Mouse (Mus musculus): Measurements from ENCODE around the gene Eea1. TPM values are rescaled to one million over a fixed set of nuclear protein-coding genes. Genes with fewer than 3 reads are reported as not detected.
"Not testable (repeated sequence)": the region's sequence is repeated elsewhere in the genome, so short reads cannot be mapped to it uniquely, and the experiment has no call there.

Eea1 gene
- polyA plus RNA-seq, 1 experiment: 2.8 TPM

DNA sequence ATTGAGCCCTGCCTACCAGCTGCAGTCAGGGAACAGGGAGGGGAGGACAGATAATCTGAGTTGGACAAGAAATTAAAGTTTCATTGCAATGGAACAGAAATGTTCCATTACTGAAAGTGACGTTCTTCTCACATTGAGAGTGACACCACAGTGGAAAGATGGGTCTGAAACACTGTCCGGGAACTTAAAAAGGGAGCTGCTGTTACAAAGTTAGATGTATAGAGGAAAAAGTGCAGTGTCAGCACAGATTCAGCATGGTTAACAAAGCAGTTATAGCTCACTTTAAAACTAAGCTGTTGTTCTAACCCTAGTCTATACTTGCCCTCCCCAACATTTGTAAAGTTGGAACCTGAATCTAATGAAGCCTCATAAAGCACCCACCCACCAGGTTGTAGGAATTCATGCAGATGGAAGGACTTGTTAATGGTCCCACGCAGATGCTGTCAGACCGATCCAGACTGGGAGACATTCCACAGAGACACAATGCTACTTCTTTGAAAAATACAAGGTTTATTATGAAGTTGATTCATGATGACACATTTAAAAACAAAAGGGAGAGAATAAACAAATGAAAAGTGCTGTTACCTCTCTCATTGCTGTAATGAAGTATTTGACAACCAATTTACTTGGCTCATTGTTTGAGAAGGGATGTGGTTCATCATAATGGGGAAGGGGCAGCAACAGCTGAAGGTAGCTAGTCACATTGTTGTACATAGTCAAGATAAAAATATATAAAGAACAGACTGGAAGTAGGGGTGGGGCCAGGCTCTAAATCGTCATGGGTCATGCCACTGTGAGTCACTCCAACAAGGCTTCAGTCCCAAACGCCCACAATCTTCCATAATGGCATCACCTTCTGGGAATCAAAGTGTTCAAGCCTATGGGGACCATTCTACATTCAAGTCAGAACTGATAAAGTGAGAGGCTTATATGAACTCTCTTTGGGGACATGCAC is 16.9 kb upstream of the Eea1 start:
- Histone ChIP-seq H3K36me3 (ENCODE audit: control insufficient read depth, insufficient read depth, low read length) (no peaks in the 10 kb centered on the region), H3K27me3 (ENCODE audit: control insufficient read depth, insufficient read depth, low read length) (no peaks in the 10 kb centered on the region), H3K27ac (ENCODE audit: insufficient read depth, low read depth, low read length) (no peak overlapping the region), H3K4me3 (ENCODE audit: low read depth, low read length) (no peak overlapping the region), H3K4me1 (ENCODE audit: control insufficient read depth, insufficient read depth, insufficient read length, low read length) (no peaks in the 10 kb centered on the region)
- TF ChIP-seq CTCF (IDR thresholded peaks at IDR 0.05; ENCODE audit: extremely low read depth, insufficient read length, insufficient replicate concordance, low read depth, low read length) (no peak), POLR2A (IDR thresholded peaks at IDR 0.05; ENCODE audit: low read depth, low read length) (no peak)
- 75% methylated on average over 6 of the region's 6 CpGs for WGBS

DNA sequence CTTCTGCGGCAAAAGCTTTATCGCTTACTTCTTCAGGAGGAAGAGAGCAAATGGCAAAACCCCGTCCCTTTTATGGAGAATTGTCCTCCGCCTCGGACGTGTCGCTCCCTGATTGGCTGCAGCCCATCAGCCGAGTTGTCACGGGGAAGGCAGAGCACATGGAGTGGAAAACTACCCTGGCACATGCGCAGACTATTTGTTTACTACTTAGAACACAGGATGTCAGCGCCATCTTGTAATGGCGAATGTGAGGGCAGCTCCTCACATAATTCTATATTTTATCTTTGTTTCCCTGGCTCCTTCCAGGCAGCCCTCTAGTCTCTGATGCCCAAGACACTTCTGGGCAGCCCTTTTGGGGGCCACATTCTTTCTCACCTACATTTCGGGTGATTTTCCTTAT is 6.8 kb upstream of the Eea1 start:
- not testable (repeated sequence) for H3K4me3 ChIP-seq (ENCODE audit: low read depth, low read length); H3K27ac ChIP-seq (ENCODE audit: insufficient read depth, low read depth, low read length); H3K4me1 ChIP-seq (ENCODE audit: control insufficient read depth, insufficient read depth, insufficient read length, low read length); H3K36me3 ChIP-seq (ENCODE audit: control insufficient read depth, insufficient read depth, low read length); H3K27me3 ChIP-seq (ENCODE audit: control insufficient read depth, insufficient read depth, low read length)
- 93% methylated on average over 13 of the region's 13 CpGs for WGBS

DNA sequence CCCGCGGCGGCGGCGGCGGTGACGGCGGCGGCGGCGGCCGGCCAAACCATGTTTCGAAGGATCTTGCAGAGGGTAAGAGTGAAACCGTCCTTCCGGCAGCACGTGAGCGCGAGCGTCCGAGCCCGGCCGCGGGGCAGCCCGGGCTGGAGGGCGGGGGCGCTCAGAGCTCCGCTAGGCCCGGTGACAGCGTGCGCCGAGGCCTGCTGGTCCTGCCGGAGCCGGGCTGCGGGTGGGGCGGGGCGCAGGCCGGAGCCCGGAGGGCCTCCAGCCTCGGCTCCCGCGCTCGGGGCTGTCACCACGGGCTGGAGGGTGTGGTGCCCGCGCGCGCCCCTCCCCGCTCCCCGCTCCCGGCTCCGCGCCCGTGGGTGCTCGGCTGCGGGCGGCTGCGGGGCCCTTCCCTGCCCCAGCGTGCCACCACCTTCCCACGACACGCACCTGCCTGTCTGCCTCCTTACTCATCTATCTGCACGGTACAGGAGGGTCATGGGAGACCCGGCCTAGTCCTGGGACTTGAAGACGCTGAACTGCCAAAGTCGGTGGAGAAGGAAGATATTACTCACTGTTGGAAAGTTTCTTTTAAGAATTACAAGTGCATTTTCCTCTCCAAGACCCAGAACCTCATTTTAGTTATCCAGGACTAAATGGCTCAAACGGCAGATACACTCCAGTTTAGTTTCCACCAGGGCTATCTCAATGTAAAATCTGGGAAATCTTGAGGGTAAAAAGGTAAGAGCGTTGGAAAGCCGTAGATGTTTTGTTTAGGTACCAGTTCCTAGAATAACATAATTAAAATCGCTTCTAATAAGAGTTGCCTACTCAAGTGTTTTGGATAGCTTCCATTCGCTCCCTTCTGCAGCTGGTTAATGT is 684 bp downstream of the Eea1 start:
- Histone ChIP-seq H3K27ac (ENCODE audit: insufficient read depth, low read depth, low read length) (peak overlapping the region; percentile 11; the same call in 1 of the 2 replicates), H3K4me3 (ENCODE audit: low read depth, low read length) (peak overlapping the region; percentile 82), H3K27me3 (ENCODE audit: control insufficient read depth, insufficient read depth, low read length) (no peaks in the 10 kb centered on the region), H3K4me1 (ENCODE audit: control insufficient read depth, insufficient read depth, insufficient read length, low read length) (no peaks in the 10 kb centered on the region), H3K36me3 (ENCODE audit: control insufficient read depth, insufficient read depth, low read length) (no peaks in the 10 kb centered on the region)
- TF ChIP-seq CTCF (IDR thresholded peaks at IDR 0.05; ENCODE audit: extremely low read depth, insufficient read length, insufficient replicate concordance, low read depth, low read length) (no peak), POLR2A (IDR thresholded peaks at IDR 0.05; ENCODE audit: low read depth, low read length) (no peak)
- 3% methylated on average over 66 of the region's 69 CpGs for WGBS

DNA sequence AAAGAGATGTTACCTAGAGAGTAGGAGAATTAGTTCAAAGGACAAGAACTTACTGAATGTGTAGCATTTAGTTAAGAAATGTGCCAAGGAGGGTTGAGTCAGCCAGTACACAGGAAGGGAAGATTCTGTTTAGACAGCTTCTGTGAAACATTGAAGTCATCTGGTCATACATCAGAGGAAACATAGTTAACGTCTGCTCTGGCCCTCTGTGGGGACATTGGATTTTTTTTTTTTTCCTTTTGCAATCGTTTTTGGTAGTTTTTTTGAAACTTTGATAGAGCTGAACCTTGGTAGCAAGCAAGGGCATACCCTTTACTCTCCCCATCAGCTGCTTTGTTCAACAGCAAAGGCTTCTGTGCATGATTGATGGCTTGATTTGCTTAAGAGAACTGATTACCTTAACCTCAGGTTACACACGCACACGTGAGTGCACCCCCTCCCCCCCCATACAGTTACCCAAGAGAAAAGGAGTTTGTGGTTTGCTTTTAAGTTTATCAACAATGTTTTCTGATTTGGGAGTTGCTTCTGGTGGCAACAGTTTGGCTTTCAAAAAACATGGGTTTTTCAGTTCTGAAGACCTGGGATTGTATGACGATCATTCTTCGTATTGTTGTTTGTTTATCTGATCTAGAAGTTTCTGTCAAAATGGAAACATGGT is 1.4 kb downstream of the Eea1 start:
- WGBS: 52% methylated on average over 6 of the region's 6 CpGs
- TF ChIP-seq POLR2A (IDR thresholded peaks at IDR 0.05; ENCODE audit: low read depth, low read length) (no peak), CTCF (IDR thresholded peaks at IDR 0.05; ENCODE audit: extremely low read depth, insufficient read length, insufficient replicate concordance, low read depth, low read length) (no peak)
- H3K27ac ChIP-seq (ENCODE audit: insufficient read depth, low read depth, low read length): no peak overlapping the region
- no peaks in the 10 kb centered on the region for H3K4me1 ChIP-seq (ENCODE audit: control insufficient read depth, insufficient read depth, insufficient read length, low read length)
- H3K36me3 ChIP-seq (ENCODE audit: control insufficient read depth, insufficient read depth, low read length): no peaks in the 10 kb centered on the region
- H3K4me3 ChIP-seq (ENCODE audit: low read depth, low read length): no peak overlapping the region
- H3K27me3 ChIP-seq (ENCODE audit: control insufficient read depth, insufficient read depth, low read length): no peaks in the 10 kb centered on the region

DNA sequence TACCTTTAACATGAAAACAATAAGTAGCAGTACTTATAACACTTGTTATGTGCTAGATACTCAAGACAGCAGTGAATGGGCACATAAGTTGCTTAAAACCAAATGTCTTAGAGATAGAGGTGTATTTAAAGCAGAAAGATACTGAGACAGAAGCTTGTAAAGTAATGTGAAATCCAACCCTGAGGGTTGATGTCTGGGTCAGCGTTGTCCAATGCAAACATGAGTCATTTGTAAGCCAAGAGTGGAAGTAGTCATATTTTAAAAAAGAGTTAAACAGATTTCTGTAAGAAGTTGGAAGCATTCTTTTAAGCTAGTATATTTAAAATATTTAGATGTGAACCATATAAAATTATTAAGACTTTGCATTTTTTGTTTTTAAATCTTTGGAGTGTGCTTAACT is 4.6 kb downstream of the Eea1 start:
- no peak overlapping the region for H3K27ac ChIP-seq (ENCODE audit: insufficient read depth, low read depth, low read length)
- H3K27me3 ChIP-seq (ENCODE audit: control insufficient read depth, insufficient read depth, low read length): no peaks in the 10 kb centered on the region
- TF ChIP-seq CTCF (IDR thresholded peaks at IDR 0.05; ENCODE audit: extremely low read depth, insufficient read length, insufficient replicate concordance, low read depth, low read length) (no peak), POLR2A (IDR thresholded peaks at IDR 0.05; ENCODE audit: low read depth, low read length) (no peak)
- no peaks in the 10 kb centered on the region for H3K36me3 ChIP-seq (ENCODE audit: control insufficient read depth, insufficient read depth, low read length)
- WGBS: 90% methylated on average over 1 of the region's 1 CpGs
- no peaks in the 10 kb centered on the region; the same call in 1 of the 2 replicates for H3K4me1 ChIP-seq (ENCODE audit: control insufficient read depth, insufficient read depth, insufficient read length, low read length)
- no peak overlapping the region for H3K4me3 ChIP-seq (ENCODE audit: low read depth, low read length)

DNA sequence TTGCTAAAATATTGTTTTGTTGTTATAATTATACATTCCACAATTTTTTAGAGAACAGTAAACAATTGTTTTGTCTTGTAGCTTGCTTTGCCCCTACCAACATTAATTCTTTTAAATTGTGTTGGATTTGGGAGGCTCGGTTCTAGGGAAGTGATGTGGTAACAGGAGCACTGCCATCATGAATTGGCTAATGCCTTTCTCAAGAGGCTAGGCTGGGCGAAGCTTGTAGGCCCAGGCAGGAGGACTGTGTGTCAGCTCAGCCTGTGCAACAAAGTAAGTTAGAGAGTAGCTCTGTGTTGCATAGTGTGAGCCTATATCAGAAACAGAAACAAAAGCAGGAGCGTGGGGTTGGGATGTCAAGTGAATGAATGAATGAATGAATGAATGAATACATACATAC is 9.0 kb downstream of the Eea1 start:
- H3K27ac ChIP-seq (ENCODE audit: insufficient read depth, low read depth, low read length): no peak overlapping the region
- H3K27me3 ChIP-seq (ENCODE audit: control insufficient read depth, insufficient read depth, low read length): no peaks in the 10 kb centered on the region
- peaks cover 3% of the 10 kb centered on the region; the same call in 1 of the 2 replicates for H3K4me1 ChIP-seq (ENCODE audit: control insufficient read depth, insufficient read depth, insufficient read length, low read length)
- H3K36me3 ChIP-seq (ENCODE audit: control insufficient read depth, insufficient read depth, low read length): no peaks in the 10 kb centered on the region
- TF ChIP-seq CTCF (IDR thresholded peaks at IDR 0.05; ENCODE audit: extremely low read depth, insufficient read length, insufficient replicate concordance, low read depth, low read length) (no peak), POLR2A (IDR thresholded peaks at IDR 0.05; ENCODE audit: low read depth, low read length) (no peak)
- WGBS: 94% methylated on average over 3 of the region's 3 CpGs
- H3K4me3 ChIP-seq (ENCODE audit: low read depth, low read length): no peak overlapping the region

All from small intestine, adult 2 months (tissue).